Mouse (Mus musculus) kidney, embryonic 14.5 days (tissue): Measurements from ENCODE around the gene Smyd3. TPM values are rescaled to one million over a fixed set of nuclear protein-coding genes. Genes with fewer than 3 reads are reported as not detected.

ENCODE experiments used
- ATAC-seq: fragments of 200-750 bp; cut with Nextera tagmentation; 2 replicates; pipeline ENCODE4 v1.8.0; 2017; ENCODE audit warnings: moderate number of reproducible peaks, mild to moderate bottlenecking, moderate TSS enrichment, moderate library complexity; ENCODE audit not compliant: low FRiP score, low TSS enrichment
- H3K27ac ChIP-seq: fragments of 300-500 bp; sonication (generic); 2 replicates; pipeline ENCODE4 v1.5.1; 2014; ENCODE audit warnings: low read depth, mild to moderate bottlenecking, low read length, moderate library complexity, mixed read lengths
- H3K27me3 ChIP-seq: fragments of 300-500 bp; sonication (generic); 2 replicates; pipeline ENCODE4 v1.6.1; 2014; ENCODE audit warnings: mild to moderate bottlenecking, low read length; ENCODE audit not compliant: control insufficient read depth, insufficient read depth
- H3K36me3 ChIP-seq: fragments of 300-500 bp; sonication (generic); 2 replicates; pipeline ENCODE4 v1.6.1; 2014; ENCODE audit warnings: low read length, mixed read lengths; ENCODE audit not compliant: control insufficient read depth, insufficient read depth
- H3K4me1 ChIP-seq: fragments of 300-500 bp; sonication (generic); 2 replicates; pipeline ENCODE4 v1.6.1; 2014; ENCODE audit warnings: low read length, mixed read lengths; ENCODE audit not compliant: control insufficient read depth, insufficient read depth
- H3K4me2 ChIP-seq: fragments of 300-500 bp; sonication (generic); replicated peaks from 2 replicates; pipeline ENCODE4 v1.6.1; 2014; ENCODE audit warnings: low read depth, mild to moderate bottlenecking, low read length
- H3K4me3 ChIP-seq: fragments of 300-500 bp; sonication (generic); 2 replicates; pipeline ENCODE4 v1.5.1; 2014; ENCODE audit warnings: mild to moderate bottlenecking, low read length
- H3K9ac ChIP-seq: fragments of 300-500 bp; sonication (generic); 2 replicates; pipeline ENCODE4 v1.6.1; 2014; ENCODE audit warnings: low read depth, mild to moderate bottlenecking, low read length, moderate library complexity
- H3K9me3 ChIP-seq: fragments of 300-500 bp; sonication (generic); 2 replicates; pipeline ENCODE4 v1.6.1; 2016; ENCODE audit warnings: low read length; ENCODE audit not compliant: control insufficient read depth
- WGBS: fragments of 180-500 bp; shearing (Covaris S2); extraction: QIAGEN DNeasy Blood & Tissue Kit; methylation state at CpG from one replicate; pipeline ENCODE4 v1.1.7; 2014; 5-methylcytosine and 5-hydroxymethylcytosine counted together
- polyA plus RNA-seq: library from polyadenylated mRNA; unstranded; fragments of >200 nt; fragmentation: Nextera tagmentation; extraction: Ambion mirVana; gene quantifications from 2 replicates; pipeline ENCODE4 v1.2.1, GENCODE M21; 2014

Smyd3 gene
- polyA plus RNA-seq, 1 experiment from 2014 or later, result 21.5 TPM

DNA sequence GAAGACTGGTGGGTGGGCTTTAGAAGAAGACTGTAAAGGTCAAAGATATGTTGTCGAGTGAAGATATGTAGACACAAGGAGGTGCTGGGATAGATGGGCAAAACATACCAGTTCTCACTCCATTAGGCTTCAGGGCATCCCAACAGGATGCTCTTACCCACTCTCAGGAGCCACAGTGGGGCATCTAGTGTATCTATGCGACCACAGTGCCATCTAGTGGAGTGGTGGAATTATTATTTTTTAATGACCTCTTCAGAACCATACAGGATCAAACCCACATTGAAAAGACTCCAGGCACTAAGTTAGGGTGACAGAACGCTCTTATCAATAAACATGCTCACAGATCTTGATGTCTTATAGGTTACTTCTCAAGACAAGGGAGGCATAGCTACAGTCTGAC lies 375.7 kb downstream of the Smyd3 start:
- H3K36me3 ChIP-seq, result no peaks in the 10 kb centered on the region
- no peak overlapping the region for H3K9ac ChIP-seq
- H3K27ac ChIP-seq, result no peak overlapping the region; the same call in 1 of the 2 replicates
- H3K4me2 ChIP-seq, result no peak overlapping the region
- no peak overlapping the region for H3K4me3 ChIP-seq
- no peaks in the 10 kb centered on the region for H3K27me3 ChIP-seq
- H3K9me3 ChIP-seq, result no peaks in the 10 kb centered on the region
- 0 out of 2 replicates have a peak, but pooled peaks have one; percentile 7 for ATAC-seq
- WGBS, result 46% methylated on average over 3 of the region's 3 CpGs
- peaks cover 15% of the 10 kb centered on the region for H3K4me1 ChIP-seq

DNA sequence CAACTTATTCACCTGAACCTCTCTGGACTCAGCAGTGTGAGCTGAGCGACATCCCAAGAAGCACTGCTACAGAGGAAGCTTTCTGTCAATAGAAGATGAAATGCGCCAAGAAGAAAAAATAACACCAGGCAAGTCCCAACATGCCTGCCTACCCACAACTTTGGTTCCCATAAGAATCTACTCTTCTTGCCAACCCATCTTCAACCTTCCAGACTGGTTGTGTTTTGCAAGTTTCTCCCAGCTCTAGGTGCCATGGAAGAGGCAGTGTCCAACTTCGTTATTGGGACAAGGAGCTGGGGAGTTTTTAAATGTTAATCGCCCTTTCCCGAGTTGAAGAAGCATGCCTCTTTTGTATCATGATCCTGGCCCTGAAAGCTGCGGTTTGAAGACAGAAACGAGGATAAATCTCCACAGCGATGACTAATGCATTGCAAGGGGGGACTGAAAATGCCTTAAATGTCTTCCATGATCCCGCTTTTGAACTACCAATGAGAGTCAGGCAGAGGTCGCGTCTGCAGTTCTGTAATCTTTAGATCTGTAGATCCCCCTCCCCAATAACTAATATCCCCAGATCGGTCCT lies 376.7 kb downstream of the Smyd3 start:
- no peak for ATAC-seq
- 73% methylated on average over 12 of the region's 12 CpGs for WGBS
- no peak overlapping the region for H3K27ac ChIP-seq
- no peak overlapping the region for H3K9ac ChIP-seq
- H3K4me1 ChIP-seq, result peaks cover 22% of the 10 kb centered on the region
- H3K4me2 ChIP-seq, result no peak overlapping the region
- H3K4me3 ChIP-seq, result no peak overlapping the region
- no peaks in the 10 kb centered on the region for H3K27me3 ChIP-seq
- no peaks in the 10 kb centered on the region for H3K36me3 ChIP-seq
- no peaks in the 10 kb centered on the region for H3K9me3 ChIP-seq

DNA sequence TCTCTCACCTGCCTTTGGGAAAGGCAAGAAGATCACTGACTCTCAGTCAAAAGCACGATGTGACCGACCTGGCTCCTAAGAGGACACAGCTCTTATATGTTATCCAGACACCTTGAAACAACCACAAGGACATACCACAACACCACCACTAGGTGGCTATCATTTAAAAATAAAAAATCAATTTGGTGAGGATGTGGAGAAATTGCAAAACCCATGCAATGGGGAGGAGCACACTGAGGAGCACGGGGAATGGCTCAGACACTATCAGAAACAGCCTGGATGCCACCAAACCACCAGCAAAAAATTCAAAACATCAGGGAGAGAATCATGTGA lies 380.7 kb downstream of the Smyd3 start:
- Histone ChIP-seq H3K4me2 (no peak overlapping the region), H3K4me1 (peaks cover 7% of the 10 kb centered on the region), H3K9me3 (peaks cover 5% of the 10 kb centered on the region), H3K9ac (no peak overlapping the region), H3K27me3 (no peaks in the 10 kb centered on the region), H3K36me3 (no peaks in the 10 kb centered on the region), H3K4me3 (no peak overlapping the region), H3K27ac (no peak overlapping the region)
- 76% methylated on average over 3 of the region's 3 CpGs for WGBS
- no peak for ATAC-seq

DNA sequence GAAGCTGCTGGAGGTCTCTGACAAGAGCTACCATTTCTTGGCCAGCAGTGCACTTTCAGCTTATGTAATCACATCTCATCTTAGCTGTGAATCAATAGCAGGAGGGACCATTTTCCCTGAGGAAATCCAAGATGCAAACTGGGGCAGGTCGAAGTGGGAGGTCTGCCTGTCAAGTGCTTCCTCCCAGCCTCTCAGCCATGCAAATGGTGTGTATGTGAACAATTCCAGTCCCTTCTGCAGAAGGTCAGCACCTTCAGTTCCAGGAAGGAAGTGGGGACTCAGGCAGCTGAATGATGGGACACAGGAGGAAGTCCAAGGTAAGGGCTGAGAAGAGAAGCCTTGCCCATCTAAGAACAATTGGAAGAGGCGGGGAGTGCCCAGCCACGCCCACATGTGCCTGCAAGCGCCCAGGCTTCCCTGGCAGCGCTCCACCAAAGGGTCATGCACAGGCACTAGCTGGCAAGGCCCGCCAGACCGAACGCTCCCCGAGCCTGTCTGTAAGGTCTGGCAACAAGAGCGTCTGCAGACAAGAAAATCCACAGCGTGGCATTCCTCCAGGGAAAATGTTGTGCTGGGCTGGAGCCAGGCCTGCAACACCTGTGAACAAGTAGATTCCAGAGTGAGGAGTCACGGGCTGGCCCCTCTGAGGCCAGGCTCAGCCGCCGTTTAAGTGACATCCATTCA lies 381.2 kb downstream of the Smyd3 start:
- no peaks in the 10 kb centered on the region for H3K36me3 ChIP-seq
- 54% methylated on average over 14 of the region's 14 CpGs for WGBS

DNA sequence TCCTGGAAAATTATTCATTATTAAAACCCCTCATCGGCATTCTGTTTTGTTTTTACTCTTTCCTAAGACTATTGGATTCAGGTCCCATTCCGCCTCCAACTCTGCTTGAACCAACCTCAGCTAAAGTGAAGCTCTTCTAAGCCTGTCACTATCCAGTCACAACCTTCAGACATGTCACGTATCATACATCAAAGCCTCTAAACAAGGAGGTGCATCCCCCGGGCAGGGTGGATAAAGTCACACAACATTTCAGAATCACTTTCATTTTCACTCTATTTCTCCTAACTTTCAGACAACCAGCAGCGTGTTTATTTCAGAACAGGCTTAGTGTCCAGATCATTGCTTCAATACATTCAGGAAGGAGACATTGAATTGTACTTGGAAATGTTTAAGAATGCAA lies 387.8 kb downstream of the Smyd3 start:
- H3K4me3 ChIP-seq, result no peak overlapping the region
- 93% methylated on average over 5 of the region's 5 CpGs for WGBS
- no peak overlapping the region for H3K9ac ChIP-seq
- peaks cover 5% of the 10 kb centered on the region for H3K9me3 ChIP-seq
- H3K27me3 ChIP-seq, result no peaks in the 10 kb centered on the region
- no peaks in the 10 kb centered on the region for H3K4me1 ChIP-seq
- no peaks in the 10 kb centered on the region for H3K36me3 ChIP-seq
- H3K4me2 ChIP-seq, result no peak overlapping the region
- no peak overlapping the region for H3K27ac ChIP-seq
- ATAC-seq, result no peak

More for the DNA sequence above, 381.2 kb downstream of the Smyd3 start:
- Histone ChIP-seq H3K4me2 (no peak overlapping the region), H3K9ac (no peak overlapping the region), H3K4me3 (no peak overlapping the region), H3K9me3 (peaks cover 5% of the 10 kb centered on the region), H3K4me1 (peaks cover 7% of the 10 kb centered on the region), H3K27ac (no peak overlapping the region), H3K27me3 (no peaks in the 10 kb centered on the region)
- ATAC-seq, result peak; percentile 71

DNA sequence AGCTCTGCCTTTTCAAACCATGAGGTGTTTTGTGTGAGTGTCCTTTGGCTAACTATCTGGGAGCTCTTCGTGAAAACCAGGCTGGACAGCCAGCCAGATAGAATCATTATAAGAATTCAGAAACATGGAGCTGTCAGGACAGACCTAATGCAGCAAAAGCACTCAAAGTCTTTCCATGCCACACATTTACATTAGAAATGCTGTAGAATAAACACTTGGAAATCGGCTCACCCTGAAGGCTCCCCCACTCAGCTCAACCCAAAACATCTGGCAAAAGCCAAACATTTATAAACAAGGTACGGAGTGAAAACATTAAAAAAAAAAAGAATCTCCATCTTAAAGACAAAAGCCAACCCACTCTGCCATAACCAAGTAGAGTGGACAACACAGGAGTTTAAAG lies 391.6 kb downstream of the Smyd3 start:
- Histone ChIP-seq H3K4me2 (no peak overlapping the region), H3K4me3 (no peak overlapping the region), H3K9me3 (no peaks in the 10 kb centered on the region), H3K36me3 (no peaks in the 10 kb centered on the region), H3K4me1 (no peaks in the 10 kb centered on the region), H3K27me3 (no peaks in the 10 kb centered on the region), H3K27ac (no peak overlapping the region), H3K9ac (no peak overlapping the region)
- 58% methylated on average over 3 of the region's 3 CpGs for WGBS
- no peak for ATAC-seq

DNA sequence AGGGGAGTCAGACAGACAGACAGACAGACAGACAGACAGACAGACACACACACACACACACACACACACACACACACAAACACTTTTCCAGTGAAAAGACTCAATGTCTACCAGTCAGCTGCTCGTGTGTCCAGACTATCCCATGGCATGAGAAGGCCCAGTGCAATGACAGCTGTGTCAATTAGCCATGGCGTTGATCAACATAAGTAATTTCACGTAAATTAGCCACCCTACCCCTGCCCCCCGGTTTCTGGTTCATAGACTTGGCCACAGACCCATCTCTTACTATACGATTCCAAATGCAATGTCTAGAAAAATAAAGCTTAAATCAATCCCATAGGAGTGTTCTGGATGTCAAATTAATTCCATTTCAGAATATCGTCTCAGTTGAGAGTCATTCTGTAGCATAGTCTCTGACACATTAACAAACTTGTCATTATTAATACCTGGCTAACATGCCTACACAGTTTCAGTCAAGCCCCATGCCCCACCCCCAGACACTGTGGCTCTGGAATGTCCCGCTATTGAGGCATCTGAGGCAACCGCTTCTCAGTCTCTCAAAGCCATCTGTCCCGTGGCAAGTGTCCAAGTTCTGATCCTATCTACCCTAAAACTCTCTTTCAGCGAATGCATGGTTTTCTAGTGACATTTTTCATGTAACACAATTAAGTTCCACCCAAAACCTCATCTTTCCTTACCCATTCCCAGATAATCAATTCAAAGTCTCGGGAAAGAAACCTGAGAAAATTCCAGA lies 395.2 kb downstream of the Smyd3 start:
- Histone ChIP-seq H3K4me2 (no peak overlapping the region), H3K36me3 (no peaks in the 10 kb centered on the region), H3K9ac (no peak overlapping the region), H3K27ac (no peak overlapping the region), H3K9me3 (no peaks in the 10 kb centered on the region), H3K27me3 (no peaks in the 10 kb centered on the region), H3K4me3 (no peak overlapping the region), H3K4me1 (0 out of 2 replicates have a peak, but pooled peaks cover 3% of the 10 kb centered on the region)
- 76% methylated on average over 11 of the region's 11 CpGs for WGBS
- no peak for ATAC-seq

DNA sequence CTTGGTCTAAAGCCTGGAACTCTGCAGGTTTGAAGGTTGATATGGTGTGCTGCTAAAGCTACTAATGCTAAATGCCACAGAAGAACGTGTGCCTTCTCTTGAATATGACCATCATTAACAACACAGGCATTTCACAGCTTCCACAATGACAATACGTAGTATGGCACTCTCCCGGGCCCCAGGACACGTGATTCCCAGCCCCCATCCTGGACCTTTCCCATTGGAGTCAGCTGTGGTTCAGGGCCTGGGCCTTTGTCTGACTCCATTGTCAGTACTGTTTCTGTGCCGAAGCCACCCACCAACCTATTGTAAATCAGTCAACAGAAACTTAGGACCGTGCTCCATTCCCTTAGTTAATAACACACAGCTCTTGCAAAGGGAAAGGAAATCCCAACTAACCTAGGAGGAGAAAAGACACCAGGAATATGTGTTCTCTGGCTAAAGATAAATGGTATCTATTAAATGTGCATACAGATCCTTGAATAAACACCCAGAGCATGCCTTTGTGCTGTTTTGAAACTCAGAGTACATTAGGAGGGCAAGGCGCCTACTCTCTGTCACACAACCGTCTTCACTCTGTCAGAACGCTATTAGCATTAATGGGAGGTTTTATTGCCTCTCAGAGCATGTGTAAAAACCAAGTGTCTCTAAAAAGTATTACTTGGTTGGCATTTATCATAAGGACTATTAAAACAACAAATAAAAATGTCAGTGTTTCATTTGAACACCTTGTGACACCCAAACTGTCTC lies 397.4 kb downstream of the Smyd3 start:
- H3K4me1 ChIP-seq, result 0 out of 2 replicates have a peak, but pooled peaks cover 3% of the 10 kb centered on the region
- H3K36me3 ChIP-seq, result no peaks in the 10 kb centered on the region
- ATAC-seq, result no peak
- WGBS, result 51% methylated on average over 9 of the region's 9 CpGs
- no peaks in the 10 kb centered on the region for H3K9me3 ChIP-seq
- no peaks in the 10 kb centered on the region for H3K27me3 ChIP-seq
- no peak overlapping the region; the same call in 1 of the 2 replicates for H3K27ac ChIP-seq
- no peak overlapping the region for H3K4me2 ChIP-seq
- H3K9ac ChIP-seq, result no peak overlapping the region
- no peak overlapping the region for H3K4me3 ChIP-seq
